Mouse (Mus musculus) adrenal gland, adult (tissue): Measurements from ENCODE around the gene Ccdc146.
A peak's percentile ranks its signal among the peaks of the same experiment; 100 is the strongest.
"Not testable (repeated sequence)": the region's sequence is repeated elsewhere in the genome, so short reads cannot be mapped to it uniquely, and the experiment has no call there.

ENCODE experiments used
- DNase-seq, 2 experiments: peaks; one replicate each; pipeline ENCODE4 v3.0.0; 2022 to 2023; ENCODE audit warnings: low spot score in 1 of 2; ENCODE audit not compliant: inconsistent age in 2 of 2

The Ccdc146 gene

DNA sequence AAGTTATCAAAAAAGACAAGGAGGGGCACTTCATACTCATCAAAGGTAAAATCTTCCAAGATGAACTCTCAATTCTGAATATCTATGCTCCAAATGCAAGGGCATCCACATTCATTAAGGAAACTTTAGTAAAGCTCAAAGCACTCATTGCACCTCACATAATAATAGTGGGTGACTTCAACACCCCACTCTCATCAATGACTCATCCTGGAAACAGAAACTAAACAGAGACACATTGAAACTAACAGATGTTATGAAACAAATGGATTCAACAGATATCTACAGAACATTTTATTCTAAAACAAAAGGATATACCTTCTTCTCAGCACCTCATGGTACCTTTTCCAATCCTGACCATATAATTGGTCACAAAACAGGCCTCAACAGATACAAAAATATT, 82.2 kb downstream of the Ccdc146 start:
- DNase-seq = not testable (repeated sequence)

DNA sequence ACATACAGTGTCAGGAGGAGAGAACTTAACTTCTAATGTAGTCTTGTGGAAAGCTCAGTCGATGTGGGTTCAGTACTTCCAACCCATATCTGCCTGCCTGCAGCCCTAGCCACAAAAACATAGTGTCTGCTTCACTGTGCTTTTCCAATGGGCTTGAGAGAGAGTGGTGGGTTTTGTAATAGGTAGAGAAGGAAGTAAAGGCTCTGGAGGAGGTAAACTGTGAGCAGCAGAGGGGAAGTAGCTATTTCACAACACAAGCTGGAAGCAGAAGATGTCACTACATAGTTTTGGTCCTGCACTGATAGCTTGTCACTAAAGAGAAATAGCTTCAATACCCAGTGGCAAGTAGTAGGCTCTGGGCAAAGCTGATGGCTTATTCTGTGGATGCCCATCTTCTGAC, 92.4 kb downstream of the Ccdc146 start:
- peak in 1 of 2 experiments; percentile 26 for DNase-seq

DNA sequence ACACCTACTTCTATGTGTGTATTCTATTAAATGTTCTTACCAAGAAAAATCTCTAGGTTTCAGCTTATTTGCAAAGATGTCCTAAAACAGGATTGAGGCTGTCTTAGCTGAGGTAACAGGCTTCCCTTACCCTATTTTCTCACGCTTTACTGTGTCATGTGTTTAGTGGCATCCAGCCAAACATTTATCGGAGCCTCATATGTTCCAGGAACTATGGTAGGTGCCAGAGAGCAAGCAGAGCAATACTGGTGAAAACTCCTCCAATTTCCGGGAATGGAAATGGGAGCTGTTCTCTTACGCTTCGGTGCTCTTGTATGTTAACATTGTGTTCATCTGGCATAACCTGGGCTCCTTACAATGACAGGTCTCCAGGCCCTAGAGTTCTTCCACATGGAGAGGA, 92.8 kb downstream of the Ccdc146 start:
- DNase-seq = peak in 1 of 2 experiments; percentile 53

DNA sequence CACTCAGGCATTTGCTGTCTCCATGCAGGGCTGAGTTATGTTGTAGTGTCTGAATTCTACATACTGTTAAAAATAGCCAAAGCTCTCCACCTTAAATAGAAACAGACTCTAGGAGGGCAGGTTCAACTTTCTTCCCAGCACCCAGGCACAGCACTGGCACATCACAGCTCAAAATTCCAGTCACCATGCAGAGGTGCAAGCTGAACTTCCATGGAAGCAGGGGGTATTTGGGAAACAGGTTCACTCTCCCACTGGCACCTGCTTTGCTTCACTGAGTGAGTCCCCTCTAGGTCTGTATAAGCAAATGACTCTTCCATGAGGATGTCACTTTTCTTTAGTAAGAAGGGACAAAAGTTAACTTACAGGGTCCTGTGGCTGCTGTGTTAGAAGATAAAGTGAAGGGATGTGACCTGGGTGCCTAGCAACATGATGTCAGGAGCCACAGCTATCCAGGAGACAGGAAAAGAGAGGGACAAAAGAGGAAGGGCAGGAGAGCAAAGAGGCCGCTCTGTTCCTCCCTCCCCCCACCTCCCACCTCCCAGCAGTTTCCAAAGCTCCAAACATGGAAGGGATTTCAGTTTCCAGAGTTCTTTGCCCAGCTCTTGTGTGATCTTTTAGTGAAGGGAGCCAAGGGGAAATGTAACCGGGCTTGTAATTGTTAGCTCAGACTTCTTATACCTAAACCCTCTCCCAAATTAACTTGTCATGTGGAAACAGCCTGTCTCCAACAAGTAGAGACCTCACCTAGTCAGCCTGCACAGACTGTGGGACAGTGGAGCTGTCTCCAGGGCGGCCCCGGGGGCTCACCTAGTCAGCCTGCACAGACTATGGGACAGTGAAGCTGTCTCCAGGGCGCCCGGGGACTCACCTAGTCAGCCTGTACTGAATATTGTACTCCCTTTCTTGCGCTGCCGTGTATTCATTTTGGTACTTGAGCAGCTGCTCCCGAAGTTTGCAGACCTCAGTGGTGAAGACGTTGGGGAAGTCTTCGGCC, 94.5 kb downstream of the Ccdc146 start:
- DNase-seq = peak in 1 of 2 experiments; percentile 35

DNA sequence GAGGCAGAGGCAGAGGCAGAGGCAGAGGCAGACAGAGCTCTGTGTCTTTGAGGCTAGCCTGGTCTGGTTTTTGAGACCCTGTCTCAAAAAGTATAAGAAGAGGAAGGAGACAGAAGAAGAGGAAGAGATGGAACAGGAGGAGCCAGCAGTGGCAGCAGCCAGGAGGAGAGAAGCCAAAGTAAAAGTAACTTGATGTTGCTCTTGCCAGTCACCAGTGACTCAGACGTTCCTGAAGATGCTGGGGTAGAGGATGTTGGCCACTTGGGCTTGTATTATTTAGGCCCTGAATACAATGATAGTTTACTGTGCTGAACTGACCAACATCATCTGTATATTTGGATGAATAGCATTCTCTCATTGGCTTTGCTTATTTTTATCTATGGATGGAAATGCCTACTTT, 95.9 kb downstream of the Ccdc146 start:
- DNase-seq = no peak

DNA sequence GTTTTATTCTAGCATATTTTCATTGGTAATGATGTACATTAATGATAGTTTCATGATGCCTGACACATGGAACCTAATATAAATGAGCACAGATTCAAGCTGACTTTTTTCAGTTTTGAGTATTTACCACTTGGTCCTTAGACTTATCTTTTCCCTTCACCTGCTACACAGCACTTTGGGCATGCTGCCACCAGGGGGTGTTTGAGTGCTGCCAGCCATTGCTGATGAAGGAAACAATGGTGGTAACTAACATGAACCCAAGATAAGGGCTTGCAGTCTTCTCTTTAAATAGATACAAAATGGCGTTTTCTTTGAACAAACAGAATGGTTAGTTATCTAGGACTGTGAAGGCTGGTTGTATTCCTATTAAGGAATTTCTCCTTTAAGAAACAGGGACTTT, 98.0 kb downstream of the Ccdc146 start:
- peak; percentile 60 to 90 for DNase-seq

DNA sequence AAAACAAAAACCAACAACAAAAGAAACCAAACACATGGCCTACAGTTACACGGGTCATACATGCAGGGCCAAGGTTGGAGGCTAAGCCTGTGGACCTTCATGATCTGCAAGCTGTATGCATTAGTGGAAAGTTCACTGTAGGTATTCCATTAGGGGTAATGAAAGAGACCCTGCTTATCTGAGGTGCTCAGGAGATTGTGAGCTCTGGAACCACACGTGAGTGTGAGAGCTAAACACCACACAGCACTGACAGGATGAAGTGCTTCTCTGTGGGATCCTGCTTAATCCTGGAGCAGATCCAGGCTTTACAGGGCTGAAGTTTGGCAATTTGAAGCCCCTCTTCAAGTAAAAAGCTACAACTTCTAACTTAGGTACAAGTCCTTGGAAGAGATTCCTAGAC, 104.3 kb downstream of the Ccdc146 start:
- no peak for DNase-seq

DNA sequence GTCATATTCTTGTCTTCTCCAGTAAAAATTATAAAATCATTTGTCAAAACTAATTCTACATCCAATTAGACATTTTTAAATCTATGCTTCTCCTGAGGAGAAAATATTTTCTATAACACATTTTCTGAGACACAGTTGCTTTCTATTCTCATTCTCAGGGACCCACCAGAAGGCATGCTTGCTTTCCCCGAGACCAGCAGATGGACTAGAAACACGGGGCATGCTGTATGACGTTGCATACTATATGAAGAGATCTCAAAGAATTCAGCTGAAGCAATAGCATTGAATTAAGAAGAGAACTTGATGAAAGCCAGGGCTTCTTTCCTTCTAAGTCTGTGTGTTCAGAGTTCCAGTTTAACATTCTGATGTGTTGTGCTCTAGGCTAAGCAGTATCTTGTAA, 109.8 kb downstream of the Ccdc146 start:
- no peak for DNase-seq

DNA sequence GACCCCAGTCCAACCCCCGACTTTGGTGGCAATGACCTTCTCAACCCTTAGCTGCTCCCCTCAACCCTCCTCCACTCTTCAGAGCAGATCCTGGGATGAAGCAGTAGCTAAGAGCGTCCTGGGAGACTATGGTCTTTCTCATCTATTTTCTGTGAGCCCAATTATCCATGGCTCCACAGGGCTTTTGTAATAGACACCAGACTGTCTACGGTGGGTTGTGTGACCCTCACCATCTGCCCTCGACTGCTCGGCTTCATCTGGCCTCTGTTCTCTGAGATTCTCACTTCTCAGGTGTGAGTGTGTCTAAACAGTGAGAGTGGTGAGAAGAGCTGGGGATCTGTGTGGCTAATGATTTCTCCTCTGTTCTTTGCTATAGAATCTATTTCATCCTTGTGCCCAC, 117.3 kb downstream of the Ccdc146 start:
- no peak for DNase-seq

DNA sequence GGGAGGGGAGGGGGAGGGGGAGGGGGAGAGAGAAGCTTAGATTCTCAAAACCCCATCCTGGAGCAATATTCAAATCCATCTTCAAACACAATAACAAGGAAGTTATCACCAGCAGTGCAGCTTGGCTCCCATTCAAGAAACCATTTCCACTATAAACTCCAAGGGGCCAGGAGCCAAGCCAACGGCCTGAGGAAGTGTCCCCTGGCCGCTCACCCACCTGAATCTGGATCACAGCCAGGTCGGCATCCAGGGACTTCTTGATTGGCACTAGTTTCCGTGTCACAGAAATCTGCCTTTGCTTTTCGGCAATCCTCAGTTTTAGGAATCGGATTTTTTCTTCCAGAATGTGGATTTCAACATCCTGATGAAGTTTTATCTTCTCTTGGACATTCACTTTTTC, 123.5 kb downstream of the Ccdc146 start:
- DNase-seq = no peak

DNA sequence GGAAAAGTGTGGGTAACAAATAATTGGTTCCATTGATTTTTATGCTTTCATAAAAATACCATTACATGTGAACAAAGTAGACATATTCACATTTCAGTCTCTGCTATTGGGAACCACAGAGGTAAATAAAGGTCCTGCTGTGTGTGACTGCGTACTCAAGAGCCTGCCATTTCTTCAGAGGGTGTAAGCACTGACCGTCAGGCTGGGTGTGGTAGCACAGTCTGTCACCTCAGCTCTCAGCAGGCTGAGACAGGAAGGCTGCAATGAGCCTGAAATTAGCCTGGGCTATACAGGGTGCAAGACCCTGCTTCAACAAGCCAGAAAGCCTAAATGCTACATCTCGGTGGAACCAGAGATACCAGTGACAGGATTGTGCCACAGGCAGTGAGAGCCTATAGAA, 124.4 kb downstream of the Ccdc146 start:
- no peak for DNase-seq

DNA sequence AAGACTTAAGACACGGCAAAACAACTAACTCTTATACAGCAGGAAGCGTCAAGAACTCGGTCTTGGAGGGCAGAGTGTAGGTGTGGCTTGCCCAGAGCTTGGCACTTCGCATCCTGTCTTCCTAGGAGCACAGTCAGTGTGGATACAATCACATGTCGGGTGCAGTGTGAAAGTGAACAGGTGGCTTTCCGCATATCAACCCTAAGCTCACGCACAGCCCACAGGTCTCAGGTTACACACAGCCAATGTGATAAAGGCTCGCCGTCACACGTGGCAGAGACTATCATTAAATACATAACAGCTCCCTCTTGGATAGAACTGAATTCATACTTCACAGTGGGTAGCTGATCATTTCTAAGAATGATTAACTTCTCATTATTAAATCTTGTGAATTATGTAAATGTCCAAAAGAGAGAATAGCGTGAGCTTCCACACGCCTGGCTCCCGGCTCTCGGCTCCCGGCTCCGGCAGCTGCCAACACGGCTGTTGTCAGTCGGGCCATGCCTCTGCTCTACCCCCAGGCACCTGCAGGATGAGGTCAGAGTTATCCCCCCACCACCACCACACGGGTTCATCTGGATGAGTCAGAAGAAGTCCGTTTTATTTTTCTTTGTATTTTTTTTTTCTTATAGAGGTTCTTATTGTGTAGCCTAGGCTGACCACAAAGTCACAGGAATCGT, 125.3 kb downstream of the Ccdc146 start:
- no peak for DNase-seq

DNA sequence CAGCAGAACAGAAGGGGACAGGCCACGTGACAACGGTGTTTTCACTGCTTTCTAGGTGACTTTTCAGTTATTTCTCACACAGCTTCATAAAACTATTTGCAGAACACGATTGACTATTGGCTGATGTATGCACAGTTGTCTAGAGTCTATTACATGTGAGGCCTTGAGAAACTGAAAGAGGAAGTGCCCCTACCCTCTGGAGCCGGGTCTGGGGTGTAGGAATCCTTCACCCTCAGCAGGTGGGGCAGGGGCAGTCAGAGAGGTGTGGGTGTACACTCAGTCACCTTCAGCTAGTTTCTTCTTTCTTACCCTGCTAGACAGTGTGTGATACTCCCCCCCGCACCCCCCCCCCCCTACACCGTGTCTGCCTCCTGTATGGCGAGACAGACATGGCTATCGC, 128.8 kb downstream of the Ccdc146 start:
- no peak for DNase-seq

DNA sequence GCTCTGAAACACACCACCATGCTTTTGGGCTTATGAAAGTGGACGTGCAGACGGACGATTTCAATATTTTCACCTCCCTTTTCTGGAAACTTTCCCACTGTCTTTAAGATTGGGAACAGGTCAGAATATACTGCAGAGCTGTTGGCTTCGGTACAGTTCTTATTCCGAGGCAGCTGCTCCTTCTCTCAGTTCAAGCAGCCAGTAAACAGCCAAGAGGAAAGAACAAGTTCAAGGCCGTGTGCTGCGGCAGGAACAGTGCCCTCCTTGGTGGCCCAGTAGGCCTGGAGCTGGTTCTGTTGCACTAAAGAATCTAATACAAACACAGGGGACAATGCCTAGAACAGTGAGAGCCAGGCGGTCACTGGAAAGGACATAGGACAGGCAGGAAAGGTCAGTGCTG, 133.9 kb downstream of the Ccdc146 start:
- DNase-seq = no peak

DNA sequence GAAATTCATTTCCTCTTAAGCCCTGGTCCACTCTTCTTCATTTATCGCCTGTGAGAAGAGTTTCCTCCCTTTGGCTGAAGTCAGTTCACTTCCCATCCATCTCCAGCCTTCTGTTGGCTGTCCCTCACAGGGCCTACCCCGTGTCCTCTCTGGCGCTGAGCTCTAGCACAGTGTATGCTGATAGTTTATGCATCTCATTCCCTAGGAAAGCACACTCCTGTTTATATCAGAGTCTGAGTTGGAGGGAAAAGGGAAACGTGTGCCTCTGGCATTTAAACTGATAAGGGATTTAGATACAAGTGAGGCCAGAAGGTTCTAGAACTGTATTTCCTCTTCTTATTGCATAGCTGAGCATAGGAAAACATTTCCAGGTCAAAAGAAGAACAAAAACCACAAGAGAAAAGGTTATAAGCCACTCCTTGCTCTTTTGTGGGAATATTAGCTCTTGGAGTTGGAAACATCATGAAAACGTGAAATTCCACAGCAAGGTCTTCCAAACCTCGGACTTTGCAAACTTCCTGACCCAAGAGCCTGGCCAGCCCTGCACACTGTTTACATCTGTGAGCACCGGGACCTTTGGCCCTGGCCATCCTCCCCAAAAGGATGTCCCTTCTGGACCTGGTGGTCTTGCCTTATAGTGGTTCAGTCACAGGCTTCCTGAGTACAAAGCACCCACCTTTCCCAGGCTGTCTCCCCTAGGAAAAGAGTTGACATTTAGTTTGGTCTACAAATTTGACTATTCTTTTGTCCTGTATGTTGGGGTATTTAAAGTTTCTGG, 135.6 kb downstream of the Ccdc146 start:
- no peak for DNase-seq

DNA sequence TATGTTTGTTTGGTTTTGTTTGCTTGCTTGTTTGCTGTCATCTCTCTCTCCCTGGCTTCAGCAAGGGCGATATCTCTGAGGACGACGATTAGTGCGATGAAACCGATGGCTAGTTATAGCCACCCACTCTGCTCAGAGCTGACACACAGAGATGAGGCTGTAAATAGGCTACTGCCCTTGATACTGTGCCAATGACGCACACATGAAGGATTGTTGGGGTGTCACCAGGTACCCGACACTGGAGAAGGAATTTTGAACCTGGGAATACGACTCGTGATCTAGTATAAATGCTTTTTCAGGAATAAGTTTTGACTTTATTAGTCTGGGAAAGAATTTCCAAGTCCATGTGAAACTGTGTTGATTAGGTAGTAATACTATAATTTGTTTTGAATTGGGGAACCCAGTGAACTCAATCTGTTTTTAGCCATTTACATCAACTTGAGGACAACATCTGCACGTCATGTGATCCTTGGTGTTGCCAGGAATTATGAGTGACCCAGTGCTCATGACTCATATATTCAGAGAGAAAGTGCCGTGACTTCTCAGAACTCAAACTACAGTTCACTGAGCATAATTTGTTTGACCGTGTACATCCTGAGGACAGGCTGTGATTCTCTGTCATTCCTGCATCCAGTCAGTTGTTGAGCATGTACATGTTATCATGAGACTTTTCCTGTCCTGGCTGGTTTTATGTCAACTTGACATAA, 141.0 kb downstream of the Ccdc146 start:
- peak; percentile 40 to 85 for DNase-seq

DNA sequence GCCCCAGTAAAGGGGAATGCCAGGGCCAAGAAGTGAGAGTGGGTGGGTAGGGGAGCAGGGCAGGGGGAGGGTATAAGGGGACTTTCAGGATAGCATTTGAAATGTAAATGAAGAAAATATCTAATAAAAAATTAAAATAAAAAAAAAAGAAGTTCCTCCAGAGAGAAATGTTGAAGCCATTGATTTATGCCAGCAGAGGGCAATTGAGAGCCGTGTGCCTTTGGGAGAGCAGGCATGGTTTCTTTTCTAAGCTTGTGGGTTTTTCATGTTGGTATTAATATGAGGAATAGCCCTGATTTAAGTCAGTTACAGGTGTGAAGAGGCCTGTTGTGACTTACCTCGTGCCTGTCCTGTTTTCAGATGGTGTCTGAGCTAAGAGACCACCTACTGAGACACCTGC, 146.8 kb downstream of the Ccdc146 start:
- DNase-seq = not testable (repeated sequence)

DNA sequence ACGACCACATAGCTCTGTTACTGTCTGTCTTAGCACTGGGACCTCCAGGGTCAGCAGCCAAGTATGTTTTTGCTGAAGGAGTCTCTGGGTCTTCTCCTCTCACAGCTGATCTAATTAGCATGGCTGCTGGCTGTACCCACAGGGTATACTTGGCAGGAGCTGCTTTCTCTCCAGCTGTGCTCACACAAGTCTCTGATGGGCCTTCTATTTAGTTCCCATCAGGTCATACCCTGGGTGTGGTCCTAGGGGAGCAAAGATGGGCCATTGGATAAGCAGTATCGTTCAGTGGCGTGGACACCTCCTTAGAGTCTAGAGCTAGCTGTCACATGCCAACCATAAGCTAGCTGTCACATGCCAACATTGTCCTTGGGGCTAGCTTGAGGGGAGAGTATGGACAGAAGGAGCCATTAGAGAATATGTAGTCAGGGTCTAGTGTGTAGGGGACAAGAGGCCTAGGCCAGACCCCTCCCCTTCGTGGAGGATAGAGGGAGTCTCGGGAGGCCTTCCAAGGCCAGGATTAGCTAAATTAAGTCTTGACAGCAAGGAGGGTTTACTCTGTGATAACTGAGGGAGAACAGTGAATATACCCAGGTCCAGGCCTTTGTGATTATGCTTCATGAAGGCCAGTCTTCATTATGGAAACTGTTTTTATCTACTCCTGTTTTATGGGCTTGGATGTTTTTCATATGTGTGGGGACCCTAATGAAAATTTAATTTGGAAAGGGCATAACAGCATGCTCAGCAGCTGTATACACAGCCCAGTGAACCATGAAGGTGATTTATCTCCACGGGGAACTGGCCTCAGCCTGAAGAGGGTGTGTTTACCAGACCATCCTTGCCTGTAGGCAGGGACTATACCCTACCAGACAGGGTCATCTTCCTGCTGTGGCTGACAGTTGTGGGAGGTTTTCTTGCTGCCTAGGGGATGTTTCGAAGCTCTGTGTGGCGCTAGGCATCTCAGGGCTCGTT, 152.8 kb downstream of the Ccdc146 start:
- peak in 1 of 2 experiments; percentile 38 for DNase-seq

DNA sequence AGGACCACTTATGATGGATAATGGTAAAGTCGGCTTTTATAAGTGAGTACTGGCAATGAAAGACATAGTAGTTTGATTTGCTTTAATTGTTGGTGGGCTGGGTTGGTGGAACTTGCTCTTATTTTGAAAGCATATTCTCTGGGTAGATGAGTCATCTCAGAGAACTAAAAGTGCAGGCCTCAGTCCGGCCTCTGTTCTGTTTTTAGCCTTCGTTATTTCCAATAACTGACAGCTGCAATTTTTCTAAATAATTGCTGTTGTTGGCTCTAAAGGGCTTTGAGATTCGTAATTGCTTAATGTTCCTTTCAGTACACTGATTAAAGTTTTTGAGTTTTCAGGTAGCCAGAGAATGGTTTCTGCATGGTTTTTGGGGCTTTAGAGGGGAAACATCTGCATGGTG, 153.7 kb downstream of the Ccdc146 start:
- DNase-seq = peak in 1 of 2 experiments; percentile 75

DNA sequence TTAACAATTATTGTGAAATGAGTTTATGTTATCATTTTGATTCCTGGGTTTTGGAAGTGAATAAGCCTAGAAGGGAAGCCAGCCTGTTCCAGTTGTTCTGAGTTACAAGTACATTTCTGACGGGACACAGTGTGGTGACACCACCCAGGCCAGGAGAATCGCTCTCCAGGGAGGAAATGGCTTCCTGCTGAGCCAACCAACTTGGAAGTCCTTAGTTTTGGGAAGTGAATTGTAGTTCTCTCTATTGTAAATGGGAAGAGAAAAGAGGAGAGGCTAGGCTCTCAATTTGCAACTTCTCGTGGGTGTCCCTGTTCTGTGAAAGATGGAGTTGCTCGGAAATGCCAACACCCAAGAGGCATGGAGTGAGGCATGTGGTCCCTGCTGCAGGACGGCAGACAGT, 155.0 kb downstream of the Ccdc146 start:
- peak in 1 of 2 experiments; percentile 19 for DNase-seq
